In the genomic region with DNA sequence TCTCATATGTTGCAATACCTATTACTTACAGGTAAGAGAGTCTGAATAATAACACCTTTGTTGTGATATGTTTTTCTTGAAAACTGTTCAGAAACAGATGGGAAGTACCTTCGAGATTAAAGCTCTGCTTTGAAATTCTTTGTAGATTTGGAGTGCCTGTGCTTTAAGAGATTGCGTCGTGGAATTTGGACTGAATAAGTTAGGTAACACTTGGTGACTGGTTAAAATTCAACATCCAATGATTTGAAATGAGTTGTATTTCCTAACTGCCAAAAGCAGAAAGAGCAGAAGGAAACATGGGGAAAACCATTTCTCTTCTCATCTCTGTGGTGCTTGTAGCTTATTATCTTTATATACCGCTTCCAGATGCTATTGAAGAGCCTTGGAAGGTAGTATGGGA, we compare ENCODE assay signal across 42 mouse cellular contexts. TPM values are rescaled to one million over a fixed set of nuclear protein-coding genes. Genes with fewer than 3 reads are reported as not detected.
A peak's percentile ranks its signal among the peaks of the same experiment; 100 is the strongest.
DNase-seq lines count a peak whose midpoint lies in the region; ATAC-seq and TF ChIP-seq lines count a peak whose summit lies in the region.
"Had no signal": no experiment of that assay in that cellular context is flagged by ENCODE, and none has a peak within 500 bp of the region (broad histone marks: within the 10 kb centered on the region; RNA-seq: fewer than 3 reads in every experiment).

No protein-coding gene starts in this region.

- no peak for TF ChIP-seq CTCF in liver, postnatal 0 days (IDR thresholded peaks at IDR 0.05; ENCODE audit: low read depth)

- no peak overlapping the region for H3K4me2 ChIP-seq in liver, embryonic 12.5 days
- H3K4me2 ChIP-seq in liver, postnatal 0 days (ENCODE audit: low read depth, low read length): peak overlapping the region; percentile 31
- H3K4me2 ChIP-seq: forebrain, embryonic 15.5 days; heart, embryonic 15.5 days; limb, embryonic 13.5 days; lung, embryonic 14.5 days had no signal

- H3K4me3 ChIP-seq in erythroblast, embryonic 14.5 days (replicated peaks): peak overlapping the region; percentile 16
- H3K4me3 ChIP-seq in liver, embryonic 12.5 days: peak overlapping the region; percentile 13; the same call in 1 of the 2 replicates
- H3K4me3 ChIP-seq in liver, postnatal 0 days (ENCODE audit: low read depth, low read length): peak overlapping the region; percentile 23
- H3K4me3 ChIP-seq: forebrain, embryonic 10.5 days; forebrain, embryonic 15.5 days; heart, embryonic 10.5 days; heart, embryonic 15.5 days; layer of hippocampus, adult 2 months; left cerebral cortex, adult 2 months; limb, embryonic 13.5 days had no signal

- no peak for ATAC-seq in erythroblast, adult 5-6 weeks (replicated peaks; ENCODE audit: low FRiP score, poor library complexity, severe bottlenecking)
- no peak for ATAC-seq in liver, embryonic 12.5 days
- ATAC-seq in liver, postnatal 0 days: peak; percentile 74
- ATAC-seq in inflammation-experienced regulatory T-cells, adult 6 months: no peak
- ATAC-seq: activated CD4-positive, CD25-positive, alpha-beta regulatory T cell, adult 4 months; forebrain, embryonic 15.5 days; hindbrain, embryonic 16.5 days had no signal

- no peaks in the 10 kb centered on the region for H3K9me3 ChIP-seq in erythroblast, embryonic 14.5 days (ENCODE audit: control insufficient read depth, low read length)
- H3K9me3 ChIP-seq in liver, embryonic 12.5 days (replicated peaks): no peaks in the 10 kb centered on the region
- H3K9me3 ChIP-seq in liver, postnatal 0 days (ENCODE audit: low read length): no peaks in the 10 kb centered on the region
- H3K9me3 ChIP-seq: forebrain, embryonic 10.5 days; forebrain, embryonic 15.5 days; heart, embryonic 10.5 days; heart, embryonic 15.5 days; limb, embryonic 13.5 days had no signal

- TF ChIP-seq EP300 in liver, postnatal 0 days (IDR thresholded peaks at IDR 0.05; ENCODE audit: low read depth): 0 out of 2 replicates have a peak, but pooled peaks have one; percentile 29

- no peaks in the 10 kb centered on the region for H3K4me1 ChIP-seq in erythroblast, embryonic 14.5 days (ENCODE audit: control insufficient read depth)
- no peaks in the 10 kb centered on the region for H3K4me1 ChIP-seq in liver, embryonic 12.5 days
- no peaks in the 10 kb centered on the region for H3K4me1 ChIP-seq in liver, postnatal 0 days (ENCODE audit: insufficient read depth)
- H3K4me1 ChIP-seq: forebrain, embryonic 10.5 days; forebrain, embryonic 15.5 days; heart, embryonic 10.5 days; heart, embryonic 15.5 days; limb, embryonic 13.5 days had no signal

- H3K36me3 ChIP-seq in erythroblast, embryonic 14.5 days (ENCODE audit: control insufficient read depth): no peaks in the 10 kb centered on the region
- H3K36me3 ChIP-seq in liver, embryonic 12.5 days: no peaks in the 10 kb centered on the region
- H3K36me3 ChIP-seq in liver, postnatal 0 days (replicated peaks; ENCODE audit: insufficient read depth, low read length): no peaks in the 10 kb centered on the region
- H3K36me3 ChIP-seq: forebrain, embryonic 10.5 days; forebrain, embryonic 15.5 days; heart, embryonic 10.5 days; heart, embryonic 15.5 days; limb, embryonic 13.5 days had no signal

- no peak overlapping the region for H3K9ac ChIP-seq in liver, embryonic 12.5 days
- no peak overlapping the region for H3K9ac ChIP-seq in liver, postnatal 0 days (replicated peaks)
- H3K9ac ChIP-seq: forebrain, embryonic 15.5 days; heart, embryonic 15.5 days; limb, embryonic 13.5 days; lung, embryonic 14.5 days had no signal

- no peak overlapping the region for H3K27ac ChIP-seq in liver, embryonic 12.5 days
- H3K27ac ChIP-seq in liver, postnatal 0 days (ENCODE audit: low read depth): 0 out of 2 replicates have a peak overlapping the region, but pooled peaks have one; percentile 1
- H3K27ac ChIP-seq: forebrain, embryonic 10.5 days; forebrain, embryonic 15.5 days; heart, embryonic 10.5 days; heart, embryonic 15.5 days; kidney, postnatal 0 days; layer of hippocampus, adult 2 months; left cerebral cortex, adult 2 months; limb, embryonic 13.5 days had no signal

- peak; percentile 37 for DNase-seq in kidney, postnatal 14 days
- DNase-seq in kidney, adult 18-20 months: no peak
- DNase-seq in liver, postnatal 0 days: no peak
- no peak for DNase-seq in adrenal gland, postnatal 4 days (ENCODE audit: low spot score in 2 of 2)
- DNase-seq: adrenal gland, adult 2 months; cerebellum, adult 9-10 months; cerebellum, postnatal 36 days; gastrocnemius, postnatal 25 days; heart, adult 11 months; lung, embryonic 14.5 days; lung, postnatal 14 days; midbrain, embryonic 14.5 days; right cerebral cortex, postnatal 4 days; thymus, adult 2 months; thymus, postnatal 36 days had no signal

- no peaks in the 10 kb centered on the region for H3K27me3 ChIP-seq in erythroblast, embryonic 14.5 days (ENCODE audit: control insufficient read depth)
- no peaks in the 10 kb centered on the region for H3K27me3 ChIP-seq in liver, embryonic 12.5 days (replicated peaks)
- H3K27me3 ChIP-seq in liver, postnatal 0 days (ENCODE audit: insufficient read depth, low read length): no peaks in the 10 kb centered on the region
- H3K27me3 ChIP-seq: CH12.LX; forebrain, embryonic 15.5 days; heart, embryonic 15.5 days; limb, embryonic 13.5 days had no signal

- 64% methylated on average over 4 of the region's 4 CpGs for WGBS in liver, embryonic 12.5 days (ENCODE audit: insufficient replicate concordance)
- WGBS in liver, postnatal 0 days (ENCODE audit: insufficient replicate concordance): 65% methylated on average over 4 of the region's 4 CpGs

RNA-seq across cellular contexts. Expression of gene Aadac, which starts 6.0 kb away (rescaled TPM):
- polyA plus RNA-seq in erythroblast, embryonic 14.5 days (2012): not detected in 2 replicates
- not detected in 2 replicates for total RNA-seq in erythroblast, adult 5-6 weeks (2015; ENCODE audit: low replicate concordance)
- total RNA-seq in erythroblast, adult 5-6 weeks (2017; ENCODE audit: low replicate concordance): not detected in 2 replicates
- polyA plus RNA-seq in liver, embryonic 12.5 days (2016; fragmentation: Nextera tagmentation; extraction: Ambion mirVana): 85.9 and 86.6 TPM in 2 replicates
- 449 and 460 TPM in 2 replicates for polyA plus RNA-seq in liver, postnatal 0 days (2015; fragmentation: Nextera tagmentation; extraction: Ambion mirVana)
- 10 to 100 TPM in 1 of 2 experiments, 1 to 10 TPM in 1; 5.9 to 27.2 TPM for total RNA-seq in adrenal gland, postnatal 4 days (2021)
- polyA plus RNA-seq in inflammation-experienced regulatory T-cells, adult 6 months (2017; shearing (Covaris generic)): not detected
- total RNA-seq: CH12.LX; ES-E14; gastrocnemius, postnatal 25 days; heart, postnatal 25 days; layer of hippocampus, adult 2 months; layer of hippocampus, postnatal 14 days; left cerebral cortex, adult 2 months; left cerebral cortex, postnatal 36 days; neutrophil, adult 5-6 weeks had no signal
- polyA plus RNA-seq: activated CD4-positive, CD25-positive, alpha-beta regulatory T cell, adult 4 months; adrenal gland, adult 2 months; C2C12; embryonic facial prominence, embryonic 11.5 days; forebrain, embryonic 10.5 days; forebrain, embryonic 15.5 days; frontal cortex, adult 2 months; hindbrain, embryonic 11.5 days; hindbrain, embryonic 16.5 days; limb, embryonic 13.5 days; midbrain, embryonic 14.5 days; neural tube, embryonic 11.5 days; spleen, adult 2 months had no signal

RNA-seq across cellular contexts. Expression of gene Aadacl2, which starts 25.0 kb away (rescaled TPM):
- polyA plus RNA-seq in erythroblast, embryonic 14.5 days (2012): not detected in 2 replicates
- not detected in 2 replicates for total RNA-seq in erythroblast, adult 5-6 weeks (2015; ENCODE audit: low replicate concordance)
- total RNA-seq in erythroblast, adult 5-6 weeks (2017; ENCODE audit: low replicate concordance): not detected in 2 replicates
- polyA plus RNA-seq in liver, embryonic 12.5 days (2016; fragmentation: Nextera tagmentation; extraction: Ambion mirVana): not detected in 2 replicates
- not detected in 2 replicates for polyA plus RNA-seq in liver, postnatal 0 days (2015; fragmentation: Nextera tagmentation; extraction: Ambion mirVana)
- not detected for total RNA-seq in adrenal gland, postnatal 4 days (2021)
- not detected for polyA plus RNA-seq in inflammation-experienced regulatory T-cells, adult 6 months (2017; shearing (Covaris generic))
- total RNA-seq: adrenal gland, adult 2 months; CH12.LX; ES-E14; gastrocnemius, adult 18-20 months; gastrocnemius, postnatal 25 days; heart, postnatal 25 days; layer of hippocampus, adult 2 months; layer of hippocampus, postnatal 14 days; left cerebral cortex, adult 2 months; left cerebral cortex, postnatal 36 days; neutrophil, adult 5-6 weeks had no signal
- polyA plus RNA-seq: activated CD4-positive, CD25-positive, alpha-beta regulatory T cell, adult 4 months; adrenal gland, adult 2 months; C2C12; embryonic facial prominence, embryonic 11.5 days; forebrain, embryonic 10.5 days; forebrain, embryonic 15.5 days; frontal cortex, adult 2 months; heart, embryonic 10.5 days; heart, embryonic 15.5 days; hindbrain, embryonic 11.5 days; hindbrain, embryonic 16.5 days; kidney, postnatal 0 days; limb, embryonic 13.5 days; lung, embryonic 14.5 days; midbrain, embryonic 14.5 days; neural tube, embryonic 11.5 days; spleen, adult 2 months; thymus, adult 2 months had no signal

RNA-seq across cellular contexts. Expression of gene Sucnr1, which starts 50.2 kb away (rescaled TPM):
- polyA plus RNA-seq in erythroblast, embryonic 14.5 days (2012): not detected in 2 replicates
- total RNA-seq in erythroblast, adult 5-6 weeks (2015; ENCODE audit: low replicate concordance): not detected in 2 replicates
- 1.3 TPM in 1 of 2 replicates, not detected in the other for total RNA-seq in erythroblast, adult 5-6 weeks (2017; ENCODE audit: low replicate concordance)
- not detected in 2 replicates for polyA plus RNA-seq in liver, embryonic 12.5 days (2016; fragmentation: Nextera tagmentation; extraction: Ambion mirVana)
- 0.21 and 0.34 TPM in 2 replicates for polyA plus RNA-seq in liver, postnatal 0 days (2015; fragmentation: Nextera tagmentation; extraction: Ambion mirVana)
- total RNA-seq in adrenal gland, postnatal 4 days (2021): 1 to 10 TPM in 1 of 2 experiments, under 1 TPM in 1; 0.65 to 1.9 TPM
- polyA plus RNA-seq in inflammation-experienced regulatory T-cells, adult 6 months (2017; shearing (Covaris generic)): not detected
- total RNA-seq: CH12.LX; ES-E14; heart, postnatal 25 days; layer of hippocampus, adult 2 months; layer of hippocampus, postnatal 14 days; left cerebral cortex, adult 2 months; left cerebral cortex, postnatal 36 days; neutrophil, adult 5-6 weeks had no signal
- polyA plus RNA-seq: activated CD4-positive, CD25-positive, alpha-beta regulatory T cell, adult 4 months; C2C12; embryonic facial prominence, embryonic 11.5 days; forebrain, embryonic 10.5 days; forebrain, embryonic 15.5 days; frontal cortex, adult 2 months; heart, embryonic 10.5 days; hindbrain, embryonic 16.5 days; lung, embryonic 14.5 days; midbrain, embryonic 14.5 days; neural tube, embryonic 11.5 days had no signal

Comparison
In these comparisons a context has a peak if more than half of its experiments do, and no peak if none do; other contexts are left out.
1. RNA of gene Aadac, which starts 6.0 kb away (polyA plus RNA-seq): 449 to 460 TPM in liver, postnatal 0 days and 85.9 to 86.6 TPM in liver, embryonic 12.5 days; not detected in erythroblast, embryonic 14.5 days and not detected in inflammation-experienced regulatory T-cells, adult 6 months; every median in the first group is over 10 times any median in the second.
2. Peak in every context shown above with its lines, with median percentiles within 50 percentile points of each other: H3K4me3 ChIP-seq.